Mouse (Mus musculus): ENCODE measurements around the gene Rorb. TPM values are rescaled to one million over a fixed set of nuclear protein-coding genes. Genes with fewer than 3 reads are reported as not detected.

Gene Rorb
- polyA plus RNA-seq, 1 experiment: 0.10 TPM

DNA sequence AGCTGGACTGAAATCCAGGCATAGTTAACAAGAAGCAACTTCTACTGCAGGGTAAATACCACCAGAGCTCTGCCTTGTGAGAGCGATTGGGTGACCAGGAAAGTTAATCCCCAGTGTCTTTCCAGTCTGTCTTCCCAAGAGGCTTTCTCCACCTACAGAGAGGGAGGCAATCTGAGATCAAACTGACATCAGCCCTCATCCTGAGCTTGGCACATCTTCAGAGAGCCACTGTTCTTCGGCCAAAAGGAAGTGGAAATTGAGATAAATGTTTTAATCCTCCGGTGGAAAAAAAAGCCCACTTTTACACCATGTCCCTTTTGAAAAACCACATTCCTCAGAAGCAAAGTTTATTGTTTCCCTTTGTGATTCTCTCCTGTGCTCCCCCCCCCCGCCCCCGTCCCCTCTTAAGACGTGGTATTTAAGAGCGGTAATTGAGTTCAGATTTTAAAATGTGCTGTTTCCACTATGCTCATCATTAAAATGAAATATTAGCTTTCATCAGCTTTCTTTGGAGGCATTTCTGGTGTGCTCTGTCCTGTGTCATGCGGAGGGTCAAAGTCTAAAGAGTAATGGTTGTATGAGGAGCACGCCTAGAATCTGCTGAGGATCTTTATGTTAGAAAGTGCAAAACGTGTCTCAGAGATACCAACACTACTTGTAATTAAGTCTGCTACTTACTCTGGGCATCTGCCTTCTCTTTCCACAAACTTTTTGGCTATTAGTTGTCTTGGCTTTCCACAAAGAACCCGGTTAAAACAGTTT is 223.2 kb downstream of the Rorb start:
- Histone ChIP-seq H3K4me2 (ENCODE audit: low read depth) (peak overlapping the region; percentile 75), H3ac (ENCODE audit: control insufficient read depth, insufficient read length) (no peak overlapping the region), H3K36me3 (ENCODE audit: control insufficient read depth, insufficient read depth) (no peaks in the 10 kb centered on the region), H3K27me3 (ENCODE audit: control insufficient read depth, insufficient read depth, insufficient read length) (no peaks in the 10 kb centered on the region), H3K4me3 (no peak overlapping the region), H3K79me2 (ENCODE audit: control insufficient read depth, insufficient read depth) (no peaks in the 10 kb centered on the region)
- TF ChIP-seq E2F4 (IDR thresholded peaks at IDR 0.05; ENCODE audit: insufficient read depth) (no peak), CEBPB (IDR thresholded peaks at IDR 0.05; ENCODE audit: insufficient read depth, poor library complexity, severe bottlenecking) (no peak), POLR2AphosphoS2 (IDR thresholded peaks at IDR 0.05; ENCODE audit: insufficient read length, low read depth) (no peak), TCF12 (IDR thresholded peaks at IDR 0.05; ENCODE audit: insufficient read depth, poor library complexity, severe bottlenecking) (no peak), REST (IDR thresholded peaks at IDR 0.05; ENCODE audit: insufficient read depth, insufficient read length) (no peak), MYOD1 (IDR thresholded peaks at IDR 0.05; ENCODE audit: control insufficient read depth in 1 of 3, insufficient read length in 2 of 3, low read depth in 2 of 3) (no peak)

- H3K27me3 ChIP-seq (ENCODE audit: control insufficient read depth, insufficient read depth, insufficient read length): no peaks in the 10 kb centered on the region
- H3K4me2 ChIP-seq (ENCODE audit: low read depth): no peak overlapping the region
- no peak overlapping the region for H3K4me3 ChIP-seq
- no peaks in the 10 kb centered on the region for H3K36me3 ChIP-seq (ENCODE audit: control insufficient read depth, insufficient read depth)
- TF ChIP-seq TCF12 (IDR thresholded peaks at IDR 0.05; ENCODE audit: insufficient read depth, poor library complexity, severe bottlenecking) (no peak), REST (IDR thresholded peaks at IDR 0.05; ENCODE audit: insufficient read depth, insufficient read length) (no peak), USF1 (IDR thresholded peaks at IDR 0.05; ENCODE audit: low read depth) (no peak), MYOG (IDR thresholded peaks at IDR 0.05; ENCODE audit: control insufficient read depth in 1 of 3, insufficient read depth in 1 of 3, insufficient read length in 2 of 3, low read depth in 2 of 3) (no peak), TCF3 (IDR thresholded peaks at IDR 0.05; ENCODE audit: insufficient read length, low read depth) (no peak), CEBPB (IDR thresholded peaks at IDR 0.05; ENCODE audit: insufficient read depth, poor library complexity, severe bottlenecking) (no peak), POLR2AphosphoS2 (IDR thresholded peaks at IDR 0.05; ENCODE audit: insufficient read length, low read depth) (no peak)
- H3ac ChIP-seq (ENCODE audit: control insufficient read depth, insufficient read length): no peak overlapping the region
- H3K79me2 ChIP-seq (ENCODE audit: control insufficient read depth, insufficient read depth): no peaks in the 10 kb centered on the region
Measured at GRCm38 (mm10) chr19:18881162-18881561, 229.8 kb downstream of the Rorb start.

Data from myocyte (in vitro differentiated cells).